Mouse (Mus musculus): ENCODE results near the gene Zfp114.

GRCm38 (mm10) chr7:24172191-24172590 lies 2.7 kb upstream of the Zfp114 start:
- no peak for TF ChIP-seq CTCF (IDR thresholded peaks at IDR 0.05; ENCODE audit: insufficient read depth, low read depth, low read length)
- TF ChIP-seq POLR2A (IDR thresholded peaks at IDR 0.05; ENCODE audit: insufficient read depth, low read depth, low read length), result no peak
